Mouse (Mus musculus): Measurements from ENCODE around the gene Naa40. TPM values are rescaled to one million over a fixed set of nuclear protein-coding genes. Genes with fewer than 3 reads are reported as not detected.

Gene Naa40
- polyA plus RNA-seq, 1 experiment from 2014 or later, result 83.9 TPM

- Histone ChIP-seq H3K4me1 (ENCODE audit: control insufficient read depth, insufficient read depth, low read length) (peaks cover 6% of the 10 kb centered on the region), H3K4me3 (ENCODE audit: low read depth, low read length) (no peak overlapping the region), H3K4me2 (ENCODE audit: low read depth, severe bottlenecking) (no peak overlapping the region), H3K27ac (replicated peaks; ENCODE audit: low read depth, low read length) (no peak overlapping the region), H3K36me3 (ENCODE audit: control insufficient read depth, insufficient read depth, low read length) (peaks cover 37% of the 10 kb centered on the region), H3K9me3 (ENCODE audit: control insufficient read depth, low read length) (no peaks in the 10 kb centered on the region), H3K9ac (ENCODE audit: low read length) (no peak overlapping the region), H3K27me3 (ENCODE audit: control insufficient read depth, insufficient read depth, low read length) (no peaks in the 10 kb centered on the region)
- ATAC-seq (ENCODE audit: insufficient number of reproducible peaks, low FRiP score, low TSS enrichment, low read depth) (no peak), DNase-seq (ENCODE audit: low spot score) (no peak)
- 78% methylated on average over 7 of the region's 7 CpGs for WGBS
These were observed 35.8 kb upstream of the Naa40 start for GRCm38 (mm10) chr19:7276796-7277195.

- Histone ChIP-seq H3K9me3 (ENCODE audit: control insufficient read depth, low read length) (no peaks in the 10 kb centered on the region), H3K9ac (ENCODE audit: low read length) (no peak overlapping the region), H3K4me3 (ENCODE audit: low read depth, low read length) (no peak overlapping the region), H3K4me1 (ENCODE audit: control insufficient read depth, insufficient read depth, low read length) (peaks cover 6% of the 10 kb centered on the region), H3K4me2 (ENCODE audit: low read depth, severe bottlenecking) (no peak overlapping the region), H3K27me3 (ENCODE audit: control insufficient read depth, insufficient read depth, low read length) (no peaks in the 10 kb centered on the region), H3K36me3 (ENCODE audit: control insufficient read depth, insufficient read depth, low read length) (peaks cover 41% of the 10 kb centered on the region), H3K27ac (replicated peaks; ENCODE audit: low read depth, low read length) (peak overlapping the region; percentile 43; the same call in 1 of the 2 replicates)
- DNase-seq (ENCODE audit: low spot score) (no peak), ATAC-seq (ENCODE audit: insufficient number of reproducible peaks, low FRiP score, low TSS enrichment, low read depth) (no peak)
- 59% methylated on average over 7 of the region's 7 CpGs for WGBS
These were observed 35.2 kb upstream of the Naa40 start for GRCm38 (mm10) chr19:7276053-7276659.

- Histone ChIP-seq H3K4me3 (ENCODE audit: low read depth, low read length) (no peak overlapping the region), H3K9ac (ENCODE audit: low read length) (no peak overlapping the region), H3K36me3 (ENCODE audit: control insufficient read depth, insufficient read depth, low read length) (peaks cover 43% of the 10 kb centered on the region), H3K27me3 (ENCODE audit: control insufficient read depth, insufficient read depth, low read length) (no peaks in the 10 kb centered on the region), H3K4me2 (ENCODE audit: low read depth, severe bottlenecking) (no peak overlapping the region), H3K4me1 (ENCODE audit: control insufficient read depth, insufficient read depth, low read length) (peaks cover 6% of the 10 kb centered on the region), H3K27ac (replicated peaks; ENCODE audit: low read depth, low read length) (no peak overlapping the region), H3K9me3 (ENCODE audit: control insufficient read depth, low read length) (no peaks in the 10 kb centered on the region)
- WGBS, result 52% methylated on average over 7 of the region's 7 CpGs
- no peak for DNase-seq (ENCODE audit: low spot score)
- no peak for ATAC-seq (ENCODE audit: insufficient number of reproducible peaks, low FRiP score, low TSS enrichment, low read depth)
These were observed 34.3 kb upstream of the Naa40 start for GRCm38 (mm10) chr19:7275131-7275789.

DNA sequence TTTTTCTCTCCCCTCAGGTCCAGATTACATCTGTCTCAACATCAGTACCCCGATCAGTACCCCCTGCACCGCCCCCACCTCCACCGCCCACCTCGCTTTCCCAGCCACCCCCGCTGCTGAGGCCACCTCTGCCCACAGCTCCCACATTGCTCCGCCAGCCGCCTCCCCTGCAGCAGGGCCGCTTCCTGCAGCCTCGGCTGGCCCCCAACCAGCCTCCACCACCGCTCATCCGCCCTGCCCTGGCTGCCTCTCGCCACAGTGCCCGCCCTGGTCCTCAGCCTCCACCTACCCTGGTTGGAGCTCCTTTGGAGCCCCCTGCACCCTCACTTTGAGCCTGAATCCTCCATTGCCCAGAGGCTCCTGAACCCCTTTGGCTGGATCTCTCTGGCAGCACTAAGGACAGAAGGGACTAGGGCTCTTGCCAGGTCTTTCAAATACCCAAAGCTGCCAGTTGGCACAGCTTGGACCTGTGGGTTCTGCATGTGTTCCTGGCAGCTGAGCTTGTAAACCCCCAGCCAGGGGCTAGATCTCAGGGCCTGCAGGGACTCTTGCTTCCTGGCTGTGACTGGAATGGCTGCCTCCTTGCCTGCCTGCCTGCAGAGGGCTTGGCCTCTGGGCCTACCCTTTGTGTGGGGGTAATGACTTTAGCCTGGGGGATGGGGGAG, 33.5 kb upstream of the Naa40 start:
- DNase-seq (ENCODE audit: low spot score), result no peak
- Histone ChIP-seq H3K9me3 (ENCODE audit: control insufficient read depth, low read length) (no peaks in the 10 kb centered on the region), H3K36me3 (ENCODE audit: control insufficient read depth, insufficient read depth, low read length) (peaks cover 42% of the 10 kb centered on the region), H3K4me2 (ENCODE audit: low read depth, severe bottlenecking) (no peak overlapping the region), H3K4me3 (ENCODE audit: low read depth, low read length) (no peak overlapping the region), H3K27ac (replicated peaks; ENCODE audit: low read depth, low read length) (no peak overlapping the region), H3K4me1 (ENCODE audit: control insufficient read depth, insufficient read depth, low read length) (peaks cover 12% of the 10 kb centered on the region), H3K27me3 (ENCODE audit: control insufficient read depth, insufficient read depth, low read length) (no peaks in the 10 kb centered on the region), H3K9ac (ENCODE audit: low read length) (no peak overlapping the region; the same call in 1 of the 2 replicates)
- 86% methylated on average over 13 of the region's 13 CpGs for WGBS
- no peak for ATAC-seq (ENCODE audit: insufficient number of reproducible peaks, low FRiP score, low TSS enrichment, low read depth)

- H3K4me3 ChIP-seq (ENCODE audit: low read depth, low read length), result no peak overlapping the region
These were observed 32.5 kb upstream of the Naa40 start for GRCm38 (mm10) chr19:7273486-7273885.

GRCm38 (mm10) chr19:7269290-7270044, 28.5 kb upstream of the Naa40 start:
- peak; percentile 63 for DNase-seq (ENCODE audit: low spot score)
- H3K4me1 ChIP-seq (ENCODE audit: control insufficient read depth, insufficient read depth, low read length), result peaks cover 39% of the 10 kb centered on the region

More at GRCm38 (mm10) chr19:7273486-7273885, 32.5 kb upstream of the Naa40 start:
- Histone ChIP-seq H3K27ac (replicated peaks; ENCODE audit: low read depth, low read length) (no peak overlapping the region), H3K36me3 (ENCODE audit: control insufficient read depth, insufficient read depth, low read length) (peaks cover 41% of the 10 kb centered on the region), H3K4me2 (ENCODE audit: low read depth, severe bottlenecking) (no peak overlapping the region), H3K9me3 (ENCODE audit: control insufficient read depth, low read length) (no peaks in the 10 kb centered on the region), H3K9ac (ENCODE audit: low read length) (no peak overlapping the region), H3K4me1 (ENCODE audit: control insufficient read depth, insufficient read depth, low read length) (peaks cover 12% of the 10 kb centered on the region), H3K27me3 (ENCODE audit: control insufficient read depth, insufficient read depth, low read length) (no peaks in the 10 kb centered on the region)
- 90% methylated on average over 4 of the region's 4 CpGs for WGBS
- no peak for DNase-seq (ENCODE audit: low spot score)
- no peak for ATAC-seq (ENCODE audit: insufficient number of reproducible peaks, low FRiP score, low TSS enrichment, low read depth)

DNA sequence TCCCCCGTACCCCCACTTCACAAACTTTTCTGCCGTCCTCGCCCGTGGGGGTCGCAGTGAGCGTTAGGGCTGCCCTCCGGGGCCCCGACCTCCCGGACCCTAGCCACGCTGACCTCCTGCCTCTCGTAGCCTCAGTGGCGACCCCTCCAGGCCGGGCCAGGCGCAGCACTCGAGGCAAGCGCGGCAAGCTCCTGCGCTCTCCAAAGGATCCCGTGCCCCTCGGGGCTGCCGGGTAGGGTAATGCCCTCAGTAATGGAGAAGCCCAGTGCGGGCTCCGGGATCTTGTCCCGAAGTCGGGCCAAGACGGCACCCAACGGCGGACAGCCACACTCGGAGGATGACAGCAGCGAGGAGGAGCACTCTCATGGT, 27.7 kb upstream of the Naa40 start:
- Histone ChIP-seq H3K9me3 (ENCODE audit: control insufficient read depth, low read length) (no peaks in the 10 kb centered on the region), H3K4me1 (ENCODE audit: control insufficient read depth, insufficient read depth, low read length) (peaks cover 46% of the 10 kb centered on the region), H3K27me3 (ENCODE audit: control insufficient read depth, insufficient read depth, low read length) (no peaks in the 10 kb centered on the region), H3K4me3 (ENCODE audit: low read depth, low read length) (peak overlapping the region; percentile 94), H3K27ac (replicated peaks; ENCODE audit: low read depth, low read length) (peak overlapping the region; percentile 98), H3K4me2 (ENCODE audit: low read depth, severe bottlenecking) (peak overlapping the region; percentile 82), H3K9ac (ENCODE audit: low read length) (peak overlapping the region; percentile 96), H3K36me3 (ENCODE audit: control insufficient read depth, insufficient read depth, low read length) (peaks cover 29% of the 10 kb centered on the region)
- WGBS, result 0% methylated on average over 29 of the region's 30 CpGs
- peak; percentile 11; the same call in 1 of the 2 replicates for ATAC-seq (ENCODE audit: insufficient number of reproducible peaks, low FRiP score, low TSS enrichment, low read depth)
- peak; percentile 96 for DNase-seq (ENCODE audit: low spot score)

More at GRCm38 (mm10) chr19:7269290-7270044, 28.5 kb upstream of the Naa40 start:
- H3K36me3 ChIP-seq (ENCODE audit: control insufficient read depth, insufficient read depth, low read length), result peaks cover 29% of the 10 kb centered on the region
- WGBS, result 1% methylated on average over 11 of the region's 11 CpGs
- peak overlapping the region; percentile 96 for H3K9ac ChIP-seq (ENCODE audit: low read length)
- no peaks in the 10 kb centered on the region for H3K9me3 ChIP-seq (ENCODE audit: control insufficient read depth, low read length)
- peak overlapping the region; percentile 94 for H3K4me3 ChIP-seq (ENCODE audit: low read depth, low read length)
- peak overlapping the region; percentile 82 for H3K4me2 ChIP-seq (ENCODE audit: low read depth, severe bottlenecking)
- no peak for ATAC-seq (ENCODE audit: insufficient number of reproducible peaks, low FRiP score, low TSS enrichment, low read depth)
- H3K27me3 ChIP-seq (ENCODE audit: control insufficient read depth, insufficient read depth, low read length), result no peaks in the 10 kb centered on the region
- peak overlapping the region; percentile 15; the same call in 1 of the 2 replicates for H3K27ac ChIP-seq (replicated peaks; ENCODE audit: low read depth, low read length)
